Mouse (Mus musculus) right cerebral cortex, adult 18-20 months (tissue): ENCODE data around the gene Cdk11b.
"Not testable (repeated sequence)": the region's sequence is repeated elsewhere in the genome, so short reads cannot be mapped to it uniquely, and the experiment has no call there.

Experiments used
- DNase-seq: peaks from one replicate; pipeline ENCODE4 v3.0.0; 2022; ENCODE audit warnings: mixed read lengths

Cdk11b gene

GRCm38 (mm10) chr4:155669598-155670075, 45.0 kb downstream of the Cdk11b start:
- no peak for DNase-seq

- not testable (repeated sequence) for DNase-seq
These were observed 45.6 kb downstream of the Cdk11b start for GRCm38 (mm10) chr4:155670236-155670635.

- DNase-seq = no peak
These were observed 47.4 kb downstream of the Cdk11b start for GRCm38 (mm10) chr4:155672082-155672481.

- no peak for DNase-seq
These were observed 51.3 kb downstream of the Cdk11b start for GRCm38 (mm10) chr4:155675991-155676390.

GRCm38 (mm10) chr4:155683670-155684277, 59.1 kb downstream of the Cdk11b start:
- DNase-seq = not testable (repeated sequence)

GRCm38 (mm10) chr4:155687764-155688163, 63.1 kb downstream of the Cdk11b start:
- DNase-seq = not testable (repeated sequence)

- no peak for DNase-seq
These were observed 66.1 kb downstream of the Cdk11b start for GRCm38 (mm10) chr4:155690571-155691375.

- no peak for DNase-seq
These were observed 67.8 kb downstream of the Cdk11b start for GRCm38 (mm10) chr4:155692421-155692820.

- DNase-seq = peak; percentile 86
These were observed 69.4 kb downstream of the Cdk11b start, which contains the start of gene Fndc10 for GRCm38 (mm10) chr4:155694111-155694481. Gene Fndc10 (plus strand): TSS chr4:155694342.

- peak; percentile 87 for DNase-seq
These were observed 70.1 kb downstream of the Cdk11b start for GRCm38 (mm10) chr4:155694482-155695401.

- DNase-seq = no peak
These were observed 70.9 kb downstream of the Cdk11b start for GRCm38 (mm10) chr4:155695531-155696062.

- DNase-seq = peak; percentile 34
These were observed 71.9 kb downstream of the Cdk11b start for GRCm38 (mm10) chr4:155696261-155697255.
